ENCODE assay signal across 30 mouse cellular contexts in the genomic region with DNA sequence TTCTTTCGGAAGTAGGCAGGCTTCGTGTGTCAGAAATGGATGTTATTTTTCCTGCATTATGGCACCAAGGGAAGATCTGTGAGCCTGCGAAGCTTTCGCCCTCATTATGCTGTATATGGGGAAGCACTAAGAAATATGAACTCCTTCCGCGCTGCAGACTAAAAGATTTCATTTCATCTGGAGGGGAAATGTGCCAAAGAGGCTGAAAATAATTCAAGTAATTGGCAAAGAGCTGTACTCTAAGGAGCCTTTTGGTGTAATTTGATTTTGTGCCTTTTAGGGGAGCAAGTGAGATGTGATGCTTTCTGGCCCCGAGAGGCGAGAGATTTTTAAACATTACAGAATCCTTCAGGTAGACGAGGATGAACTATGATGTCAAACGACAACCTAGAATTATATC.
DNase-seq lines count a peak whose midpoint lies in the region; ATAC-seq and TF ChIP-seq lines count a peak whose summit lies in the region.
"Had no signal": no experiment of that assay in that cellular context is flagged by ENCODE, and none has a peak within 500 bp of the region (broad histone marks: within the 10 kb centered on the region; RNA-seq: fewer than 3 reads in every experiment).

No protein-coding gene starts in this region.

- H3K27ac ChIP-seq in hindbrain, postnatal 0 days = no peak overlapping the region
- no peak overlapping the region for H3K27ac ChIP-seq in hindbrain, embryonic 10.5 days
- peak overlapping the region; percentile 7; the same call in 1 of the 2 replicates for H3K27ac ChIP-seq in midbrain, embryonic 15.5 days
- no peak overlapping the region for H3K27ac ChIP-seq in midbrain, embryonic 13.5 days
- no peak overlapping the region for H3K27ac ChIP-seq in cortical plate, adult 2 months (ENCODE audit: insufficient read depth, low read length)
- no peak overlapping the region for H3K27ac ChIP-seq in limb, embryonic 15.5 days
- H3K27ac ChIP-seq: gastrocnemius, adult 2 months; hindbrain, embryonic 14.5 days; intestine, embryonic 15.5 days; kidney, postnatal 0 days; liver, embryonic 14.5 days; midbrain, embryonic 10.5 days; stomach, embryonic 15.5 days had no signal

- no peaks in the 10 kb centered on the region for H3K36me3 ChIP-seq in hindbrain, postnatal 0 days (ENCODE audit: insufficient read depth, low read length)
- no peaks in the 10 kb centered on the region for H3K36me3 ChIP-seq in hindbrain, embryonic 10.5 days
- H3K36me3 ChIP-seq in midbrain, embryonic 15.5 days (replicated peaks) = no peaks in the 10 kb centered on the region
- H3K36me3 ChIP-seq in midbrain, embryonic 13.5 days = no peaks in the 10 kb centered on the region
- H3K36me3 ChIP-seq in limb, embryonic 15.5 days = no peaks in the 10 kb centered on the region
- H3K36me3 ChIP-seq: intestine, embryonic 15.5 days; midbrain, embryonic 10.5 days; stomach, embryonic 15.5 days had no signal

- no peak overlapping the region for H3K4me3 ChIP-seq in hindbrain, postnatal 0 days (ENCODE audit: low read length)
- H3K4me3 ChIP-seq in hindbrain, embryonic 10.5 days = no peak overlapping the region
- no peak overlapping the region for H3K4me3 ChIP-seq in midbrain, embryonic 15.5 days
- H3K4me3 ChIP-seq in midbrain, embryonic 13.5 days (replicated peaks) = no peak overlapping the region
- H3K4me3 ChIP-seq in cortical plate, adult 2 months (ENCODE audit: insufficient read depth, low read length) = no peak overlapping the region
- no peak overlapping the region for H3K4me3 ChIP-seq in limb, embryonic 15.5 days
- H3K4me3 ChIP-seq: gastrocnemius, adult 2 months; intestine, embryonic 15.5 days; midbrain, embryonic 10.5 days; stomach, embryonic 15.5 days had no signal

- WGBS in hindbrain, postnatal 0 days = 76% methylated on average over 10 of the region's 10 CpGs
- WGBS in hindbrain, embryonic 10.5 days = 92% methylated on average over 10 of the region's 10 CpGs
- WGBS in midbrain, embryonic 15.5 days = 84% methylated on average over 10 of the region's 10 CpGs
- WGBS in midbrain, embryonic 13.5 days = 87% methylated on average over 10 of the region's 10 CpGs
- 52% methylated on average over 10 of the region's 10 CpGs for WGBS in limb, embryonic 15.5 days

- no peak for TF ChIP-seq POLR2A in cortical plate, adult 2 months (IDR thresholded peaks at IDR 0.05; ENCODE audit: extremely low read depth, insufficient read depth, low read length)

- no peaks in the 10 kb centered on the region for H3K4me1 ChIP-seq in hindbrain, postnatal 0 days (ENCODE audit: insufficient read depth, low read length)
- H3K4me1 ChIP-seq in hindbrain, embryonic 10.5 days (replicated peaks) = no peaks in the 10 kb centered on the region
- no peaks in the 10 kb centered on the region for H3K4me1 ChIP-seq in midbrain, embryonic 15.5 days
- H3K4me1 ChIP-seq in midbrain, embryonic 13.5 days (replicated peaks) = no peaks in the 10 kb centered on the region
- no peaks in the 10 kb centered on the region for H3K4me1 ChIP-seq in cortical plate, adult 2 months (ENCODE audit: control insufficient read depth, insufficient read depth, low read length)
- peaks cover 8% of the 10 kb centered on the region; the same call in 1 of the 2 replicates for H3K4me1 ChIP-seq in limb, embryonic 15.5 days
- H3K4me1 ChIP-seq: intestine, embryonic 15.5 days; midbrain, embryonic 10.5 days; stomach, embryonic 15.5 days had no signal

- H3K9me3 ChIP-seq in hindbrain, postnatal 0 days (ENCODE audit: low read length) = no peaks in the 10 kb centered on the region
- H3K9me3 ChIP-seq in hindbrain, embryonic 10.5 days = no peaks in the 10 kb centered on the region
- no peaks in the 10 kb centered on the region for H3K9me3 ChIP-seq in midbrain, embryonic 15.5 days
- no peaks in the 10 kb centered on the region for H3K9me3 ChIP-seq in midbrain, embryonic 13.5 days
- no peaks in the 10 kb centered on the region for H3K9me3 ChIP-seq in limb, embryonic 15.5 days
- H3K9me3 ChIP-seq: intestine, embryonic 15.5 days; midbrain, embryonic 10.5 days; stomach, embryonic 15.5 days had no signal

- H3K27me3 ChIP-seq in hindbrain, postnatal 0 days (ENCODE audit: insufficient read depth, low read length) = no peaks in the 10 kb centered on the region
- no peaks in the 10 kb centered on the region for H3K27me3 ChIP-seq in hindbrain, embryonic 10.5 days (ENCODE audit: insufficient read depth, poor library complexity, severe bottlenecking)
- no peaks in the 10 kb centered on the region for H3K27me3 ChIP-seq in midbrain, embryonic 15.5 days (replicated peaks)
- no peaks in the 10 kb centered on the region for H3K27me3 ChIP-seq in midbrain, embryonic 13.5 days
- no peaks in the 10 kb centered on the region for H3K27me3 ChIP-seq in limb, embryonic 15.5 days
- H3K27me3 ChIP-seq: intestine, embryonic 15.5 days; stomach, embryonic 15.5 days had no signal

- no peak for ATAC-seq in hindbrain, postnatal 0 days
- ATAC-seq in midbrain, embryonic 15.5 days (replicated peaks) = no peak
- ATAC-seq in midbrain, embryonic 13.5 days = no peak
- ATAC-seq in limb, embryonic 15.5 days (ENCODE audit: insufficient number of reproducible peaks, low FRiP score, low TSS enrichment, low read depth) = no peak
- ATAC-seq: CD4-positive, CD25-positive, alpha-beta regulatory T cell, adult 4 months; forebrain, embryonic 14.5 days; intestine, embryonic 15.5 days had no signal

- no peak for TF ChIP-seq CTCF in hindbrain, postnatal 0 days (IDR thresholded peaks at IDR 0.05; ENCODE audit: low read depth)
- TF ChIP-seq CTCF in cortical plate, adult 2 months (IDR thresholded peaks at IDR 0.05; ENCODE audit: extremely low read depth, insufficient read depth, low read length) = peak; percentile 18; the same call in 1 of the 2 replicates

- no peak overlapping the region for H3K4me2 ChIP-seq in hindbrain, postnatal 0 days (ENCODE audit: low read depth, low read length)
- H3K4me2 ChIP-seq in midbrain, embryonic 15.5 days = no peak overlapping the region
- no peak overlapping the region for H3K4me2 ChIP-seq in midbrain, embryonic 13.5 days (replicated peaks)
- peak overlapping the region; percentile 27 for H3K4me2 ChIP-seq in limb, embryonic 15.5 days
- H3K4me2 ChIP-seq: heart, embryonic 11.5 days; hindbrain, embryonic 14.5 days; intestine, embryonic 15.5 days; stomach, embryonic 15.5 days had no signal

- no peak overlapping the region for H3K9ac ChIP-seq in hindbrain, postnatal 0 days (replicated peaks; ENCODE audit: low read length)
- H3K9ac ChIP-seq in midbrain, embryonic 15.5 days = no peak overlapping the region
- no peak overlapping the region for H3K9ac ChIP-seq in midbrain, embryonic 13.5 days (replicated peaks)
- H3K9ac ChIP-seq in limb, embryonic 15.5 days = no peak overlapping the region
- H3K9ac ChIP-seq: hindbrain, embryonic 14.5 days; intestine, embryonic 15.5 days; liver, embryonic 14.5 days; stomach, embryonic 15.5 days had no signal

- peak; percentile 13 for DNase-seq in hindbrain, postnatal 0 days (ENCODE audit: low spot score)
- DNase-seq in hindbrain, embryonic 10.5 days (ENCODE audit: low spot score) = no peak
- DNase-seq in cerebellum, postnatal 36 days = no peak
- DNase-seq: adrenal gland, postnatal 36 days; cerebellum, adult 8-10 months; gastrocnemius, adult 2 months; gastrocnemius, postnatal 36 days; heart, adult 18-20 months; heart, postnatal 36 days; kidney, adult 2 months; kidney, postnatal 4 days; layer of hippocampus, adult 9-11 months; liver; lung, adult 2 months; lung, postnatal 14 days; right cerebral cortex, postnatal 25 days; thymus, postnatal 14 days had no signal
